Mouse (Mus musculus) cerebellum, adult (tissue): ENCODE results near the gene Pptc7.
A peak's percentile ranks its signal among the peaks of the same experiment; 100 is the strongest.

Source experiments
- ATAC-seq: cut with Nextera tagmentation; 2 replicates; pipeline ENCODE4 v1.9.2; 2017; ENCODE audit warnings: mild to moderate bottlenecking, moderate library complexity, mixed read lengths; ENCODE audit not compliant: insufficient number of reproducible peaks, low FRiP score, low TSS enrichment

The Pptc7 gene

GRCm38 (mm10) chr5:122324608-122325431 is 40.7 kb downstream of the Pptc7 start:
- peak; percentile 89 for ATAC-seq

DNA sequence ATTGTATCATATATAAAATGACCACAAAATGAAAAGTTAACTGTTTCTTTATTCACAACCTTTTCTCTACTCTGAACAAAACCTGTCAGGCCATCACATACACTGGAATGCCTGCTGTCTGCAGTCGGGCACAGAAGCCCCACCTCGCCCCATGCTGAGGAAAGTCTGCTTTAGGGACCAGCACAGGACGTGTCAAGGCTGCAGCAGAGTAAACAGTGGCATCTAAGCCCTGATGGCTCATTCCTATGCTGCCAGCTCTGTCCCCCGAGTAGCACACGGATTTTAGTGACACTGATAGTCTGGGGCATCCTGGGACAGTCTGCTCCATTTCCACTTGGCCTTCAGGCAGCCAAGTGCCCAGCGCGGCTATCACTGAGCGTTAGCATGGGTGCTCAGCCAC is 41.3 kb downstream of the Pptc7 start:
- ATAC-seq = no peak

DNA sequence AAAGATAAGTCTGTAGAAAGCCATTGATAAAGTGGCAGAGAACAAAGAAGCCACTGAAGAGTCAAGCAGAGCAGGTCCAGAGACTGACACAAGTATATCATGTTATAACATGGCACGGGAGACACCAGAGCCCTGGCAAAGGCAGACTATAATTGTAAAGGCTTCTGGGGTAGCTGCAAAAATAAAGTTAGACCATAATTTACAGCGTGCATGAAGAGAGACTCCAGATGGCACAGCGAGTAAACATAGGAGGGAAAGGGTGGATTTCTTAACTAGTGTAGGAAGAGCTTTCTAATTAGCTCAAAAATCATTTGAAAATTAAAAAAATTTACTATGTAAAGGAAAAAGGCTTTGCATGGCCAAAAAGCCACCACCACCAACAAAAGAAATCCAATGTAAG is 43.1 kb downstream of the Pptc7 start:
- ATAC-seq = no peak

DNA sequence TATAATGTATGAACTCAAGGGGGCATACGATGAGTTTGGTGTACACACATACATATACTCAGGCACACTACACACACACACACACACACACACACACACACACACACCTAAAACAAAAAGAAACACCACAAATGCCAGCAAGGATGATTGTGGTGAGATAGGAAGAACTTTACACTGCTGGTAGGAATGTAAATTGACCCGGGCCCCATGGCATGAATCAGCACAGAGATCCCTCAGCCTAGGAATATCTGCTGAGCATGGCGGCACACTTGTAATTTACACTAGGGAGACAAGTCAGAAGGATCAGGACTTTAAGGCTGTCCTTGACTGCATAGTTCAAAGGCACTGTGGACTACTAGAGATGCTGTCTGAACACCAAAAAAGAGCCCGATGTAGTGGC is 46.1 kb downstream of the Pptc7 start:
- no peak for ATAC-seq

DNA sequence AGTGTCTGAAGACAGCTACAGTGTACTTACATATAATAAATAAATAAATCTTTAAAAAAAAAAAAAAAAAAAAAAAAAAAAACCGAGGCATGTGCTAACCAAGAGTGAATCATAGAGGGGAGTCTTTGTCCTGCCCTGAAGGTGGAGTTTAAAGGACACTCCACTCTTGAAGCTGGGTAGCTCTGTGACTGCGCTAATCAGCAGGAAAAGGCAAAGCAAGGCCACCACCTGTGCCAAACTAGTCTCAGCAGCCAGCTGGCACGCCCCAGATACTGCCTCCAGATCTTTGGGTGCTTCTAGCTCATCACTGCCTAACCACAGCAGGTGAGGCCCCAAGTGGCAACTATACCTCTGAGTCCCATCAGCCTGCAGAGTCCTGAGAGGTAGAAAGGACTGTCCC is 50.5 kb downstream of the Pptc7 start:
- no peak for ATAC-seq

GRCm38 (mm10) chr5:122336554-122337294 is 52.6 kb downstream of the Pptc7 start:
- no peak for ATAC-seq

- ATAC-seq = no peak
These were observed 58.7 kb downstream of the Pptc7 start for GRCm38 (mm10) chr5:122342874-122343273.

DNA sequence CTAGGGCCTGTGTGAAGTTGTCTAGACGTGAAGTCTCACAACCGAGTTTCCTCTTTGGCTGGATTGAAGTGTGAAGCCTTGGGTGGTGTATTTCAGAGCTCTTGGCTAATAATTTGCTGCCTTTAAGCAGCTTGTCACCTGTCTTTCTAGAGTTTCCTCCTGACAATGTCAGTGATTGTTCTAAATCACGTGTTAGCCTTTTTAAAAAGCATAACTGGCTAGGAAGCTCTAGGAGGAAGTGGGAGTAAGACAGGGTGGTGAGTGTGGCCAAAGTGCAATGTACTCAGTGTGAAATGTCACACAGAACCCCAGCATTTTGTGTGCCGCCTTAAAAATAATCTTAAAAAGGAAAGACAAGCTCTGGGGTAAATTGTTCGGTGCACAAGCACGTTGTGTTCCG is 59.6 kb downstream of the Pptc7 start:
- no peak for ATAC-seq

GRCm38 (mm10) chr5:122344260-122344659 is 60.1 kb downstream of the Pptc7 start:
- no peak for ATAC-seq

DNA sequence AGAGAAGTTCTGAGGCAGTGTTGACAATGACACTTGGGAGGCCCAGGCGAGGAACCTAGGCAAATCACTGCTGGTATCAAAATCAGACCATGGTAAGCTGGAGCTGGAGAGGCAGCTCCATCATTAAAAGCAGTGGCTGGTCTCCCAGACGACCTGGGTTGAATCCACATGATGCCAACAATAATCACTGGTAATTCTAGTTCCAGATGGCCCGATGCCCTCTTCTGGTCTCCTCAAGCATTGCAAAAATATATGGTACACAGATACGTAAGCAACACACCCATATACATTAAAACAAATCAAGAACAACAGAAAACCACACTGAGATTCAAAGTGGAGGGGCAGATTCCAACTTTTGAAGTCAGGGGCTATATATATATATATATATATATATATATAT is 61.6 kb downstream of the Pptc7 start:
- ATAC-seq = no peak

DNA sequence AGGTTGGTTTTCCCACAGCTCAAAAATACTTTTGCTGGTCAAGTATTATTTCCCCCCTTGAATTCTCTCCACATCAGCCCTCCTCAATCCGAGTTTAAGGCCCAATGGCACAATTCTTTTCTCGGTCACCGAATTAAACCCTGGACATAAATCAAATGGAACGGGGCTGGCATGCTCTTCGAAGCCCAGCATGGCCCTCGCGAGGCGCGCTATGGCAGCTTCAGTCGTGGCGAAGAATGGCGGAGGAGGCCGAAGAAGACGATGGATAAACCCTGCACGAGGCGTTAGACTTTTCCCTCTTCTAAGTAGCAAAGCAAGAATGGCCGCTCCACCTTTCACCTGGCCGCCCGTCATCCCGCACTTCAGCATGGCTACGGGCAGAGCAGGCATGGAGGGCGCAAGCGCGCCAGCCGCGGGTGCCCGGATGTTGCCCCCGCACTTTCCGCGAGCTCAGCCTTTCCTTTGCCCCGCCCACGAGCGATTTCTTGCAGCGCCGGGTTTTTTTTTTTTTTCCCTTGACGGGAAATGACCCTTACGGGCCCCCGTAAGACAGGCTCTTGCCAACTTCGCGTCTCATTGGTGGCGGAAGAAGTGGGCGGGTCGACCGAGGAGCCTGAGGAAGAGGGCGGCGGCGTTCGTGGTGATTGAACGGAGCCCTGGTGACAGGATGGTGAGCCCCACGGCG is 69.8 kb downstream of the Pptc7 start, which contains the start of the genes Rad9b and Vps29:
TSS of gene Rad9b (minus strand) at position 427 of the 685 bp plus-strand sequence.
TSS of gene Vps29 (plus strand) at position 563 of the 685 bp plus-strand sequence.
- peak; percentile 85; the same call in 1 of the 2 replicates for ATAC-seq

DNA sequence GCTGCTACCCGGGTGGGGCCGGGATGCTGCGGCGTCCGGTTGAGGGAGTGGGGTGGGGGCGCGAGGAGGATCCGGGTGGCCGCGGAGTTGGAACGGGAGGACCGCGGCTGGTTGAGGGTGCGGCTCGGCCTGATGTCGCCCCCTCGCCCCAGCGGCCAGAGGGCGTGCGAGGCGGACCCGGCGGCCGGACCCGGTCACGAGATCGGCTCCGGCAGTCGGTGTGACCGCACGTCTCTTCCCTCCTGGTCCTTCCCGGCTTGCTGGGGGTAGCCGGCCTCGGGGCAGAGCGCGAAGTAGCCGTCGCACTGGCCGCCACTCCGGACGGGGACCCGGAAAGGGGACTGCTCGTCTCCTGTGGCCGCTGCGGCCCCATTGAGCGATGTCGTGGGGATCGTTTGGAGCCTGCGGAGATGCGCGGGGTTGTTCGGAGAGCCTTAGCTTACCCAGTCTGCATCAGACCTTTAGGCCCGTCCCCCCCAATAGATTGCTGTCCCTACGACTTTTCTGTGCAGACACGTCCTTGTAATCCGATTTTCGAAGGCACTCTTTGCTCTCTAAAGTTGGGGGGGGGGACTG is 70.4 kb downstream of the Pptc7 start:
- ATAC-seq = peak; percentile 38; the same call in 1 of the 2 replicates

- ATAC-seq = peak; percentile 68; the same call in 1 of the 2 replicates
These were observed 87.5 kb downstream of the Pptc7 start, which contains the start of gene Gpn3 for GRCm38 (mm10) chr5:122371591-122372191. Gene Gpn3 (plus strand): TSS chr5:122371876.

- ATAC-seq = peak; percentile 90
These were observed 88.1 kb downstream of the Pptc7 start, which contains the start of gene Fam216a for GRCm38 (mm10) chr5:122372192-122372769. Gene Fam216a (minus strand): TSS chr5:122372364.

DNA sequence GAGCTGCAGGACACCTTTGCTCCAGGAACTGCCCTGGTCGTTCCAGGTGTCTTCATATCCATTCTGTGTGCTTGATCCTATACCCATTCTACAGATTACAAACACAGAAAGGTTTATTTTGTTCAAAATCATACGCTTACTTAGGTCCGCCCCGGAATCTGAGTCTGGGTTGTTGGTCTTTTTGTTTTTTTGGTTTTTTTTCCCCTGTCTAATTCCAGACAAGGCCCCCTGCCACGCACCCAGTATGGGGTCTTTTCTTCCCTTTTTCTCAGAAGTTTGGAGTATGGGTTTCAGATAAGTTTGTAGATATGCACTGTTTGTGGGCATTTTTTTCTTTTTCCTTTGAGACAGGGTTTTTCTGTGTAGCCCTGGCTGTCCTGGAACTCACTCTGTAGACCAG is 88.7 kb downstream of the Pptc7 start:
- no peak for ATAC-seq
